Mouse (Mus musculus) erythroblast, embryonic 14.5 days (primary cell): ENCODE measurements around the gene Aarsd1.

Experiments
- GATA1 ChIP-seq: IDR thresholded peaks from 2 replicates; pipeline ENCODE4 v1.6.1; 2012; ENCODE audit warnings: low read length, inconsistent platforms, mixed read lengths
- TAL1 ChIP-seq: IDR thresholded peaks from 3 replicates; pipeline ENCODE4 v1.6.1; 2012; ENCODE audit warnings: low read length, inconsistent platforms, mixed read lengths

DNA sequence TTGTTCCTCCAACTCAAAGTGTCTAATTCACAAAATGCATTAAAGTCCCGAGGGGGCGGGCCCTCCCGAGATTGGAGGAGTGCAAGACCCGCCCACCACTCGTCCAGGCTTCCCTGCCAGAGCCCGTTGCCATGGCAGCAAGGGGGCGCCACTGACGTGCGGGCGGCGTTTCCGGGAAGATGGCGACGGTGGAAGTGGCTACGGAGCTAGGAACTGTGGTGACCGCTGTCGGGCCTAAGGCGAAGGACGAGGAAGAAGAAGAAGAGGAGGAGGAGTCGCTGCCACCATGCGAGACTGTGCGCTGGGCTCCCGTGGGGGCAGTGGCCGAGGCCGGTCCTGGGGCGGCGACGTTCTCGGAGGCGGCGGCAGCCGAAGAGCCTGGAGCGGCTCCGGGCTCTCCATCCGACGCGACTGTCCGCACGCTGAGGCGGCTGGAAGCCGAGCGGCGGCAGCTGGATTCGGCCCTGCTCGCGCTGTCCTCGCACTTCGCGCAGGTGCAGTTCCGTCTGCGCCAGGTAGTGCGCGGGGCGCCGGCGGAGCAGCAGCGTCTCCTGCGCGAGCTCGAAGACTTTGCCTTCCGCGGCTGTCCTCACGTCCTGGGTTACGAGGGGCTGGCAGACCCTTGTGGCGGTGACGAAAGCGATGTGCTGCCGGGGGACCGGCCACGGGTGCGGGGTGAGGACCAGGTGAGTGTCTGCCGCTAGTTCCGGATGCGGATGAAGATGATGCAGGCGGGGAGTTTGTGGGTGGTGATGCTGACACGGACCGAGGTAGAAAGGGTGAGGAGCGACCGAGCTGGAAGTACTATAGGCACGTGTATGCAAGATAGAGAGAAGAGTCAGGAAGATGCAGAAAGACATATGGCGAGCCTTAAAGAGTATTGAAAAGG lies 7.8 kb upstream of the Aarsd1 start, which contains the start of the genes Rundc1 and Ptges3l:
- no peak for TF ChIP-seq TAL1
- TF ChIP-seq GATA1, result no peak
